Mouse (Mus musculus) G1E-ER4 (cell line): ENCODE results near the gene Csnk1g2. TPM values are rescaled to one million over a fixed set of nuclear protein-coding genes. Genes with fewer than 3 reads are reported as not detected.
"Not testable (repeated sequence)": the region's sequence is repeated elsewhere in the genome, so short reads cannot be mapped to it uniquely, and the experiment has no call there.

Experiments
- GATA1 ChIP-seq: IDR thresholded peaks from one replicate; pipeline ENCODE4 v1.8.0; 2012; ENCODE audit warnings: low read length, inconsistent platforms
- polyA plus RNA-seq: library from polyadenylated mRNA; stranded (reverse); fragments of >175 nt; gene quantifications from 2 replicates; pipeline ENCODE4 v1.2.3, GENCODE M21; 2012

Csnk1g2 gene
- polyA plus RNA-seq, 1 experiment = 522 TPM

DNA sequence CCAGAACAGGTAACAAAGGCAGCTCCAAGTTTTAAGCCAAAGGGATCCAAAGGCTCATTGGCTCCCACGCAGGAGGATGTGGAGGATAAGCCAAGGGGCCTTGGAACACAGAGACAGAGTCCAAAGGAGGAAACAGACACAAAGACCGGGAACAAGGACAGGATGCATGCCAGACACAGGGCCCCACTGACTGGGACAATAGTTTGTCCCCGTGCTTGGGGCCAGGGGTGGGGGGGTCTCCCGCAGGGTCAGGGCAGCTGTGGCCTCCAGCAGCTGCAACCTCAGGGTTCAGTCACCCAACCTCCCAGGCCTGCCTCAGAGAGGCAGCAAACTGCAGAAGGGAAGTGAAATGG lies 35.4 kb upstream of the Csnk1g2 start:
- no peak for TF ChIP-seq GATA1

DNA sequence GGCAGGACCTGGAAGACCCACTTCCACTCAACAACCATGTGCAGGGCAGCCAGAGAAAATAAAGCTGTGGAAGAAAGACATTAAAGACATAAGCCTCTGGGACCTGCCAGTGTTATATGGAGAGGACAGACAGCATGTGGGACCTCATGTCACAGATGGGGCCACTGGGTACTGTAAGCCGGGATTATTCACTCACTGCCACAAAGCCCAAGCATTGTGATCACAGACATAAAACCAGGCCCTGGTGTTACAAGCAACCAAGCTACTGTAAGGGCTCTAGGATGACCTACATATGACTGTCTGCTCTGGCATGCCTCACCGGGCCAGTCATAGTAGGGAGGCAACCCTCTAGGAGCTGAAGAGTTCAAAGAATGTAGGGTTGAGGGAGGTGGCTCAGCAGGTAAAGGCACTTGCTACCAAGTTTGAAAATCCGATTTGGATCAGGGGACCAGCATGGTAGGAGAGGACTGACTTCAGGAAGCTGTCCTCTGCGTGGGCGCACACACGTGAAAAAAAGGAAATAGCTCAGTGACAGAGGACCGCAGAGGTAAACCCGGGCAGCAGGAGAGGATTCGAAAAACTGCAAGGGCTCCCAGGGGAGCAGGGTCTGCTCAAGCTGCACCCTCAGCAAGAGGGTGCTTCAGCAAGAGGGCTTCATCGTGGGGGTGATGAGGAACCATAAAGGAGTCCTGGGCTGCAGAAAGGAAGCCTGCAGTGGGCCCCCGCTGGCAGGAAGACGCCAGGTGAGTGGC lies 33.3 kb upstream of the Csnk1g2 start:
- no peak for TF ChIP-seq GATA1

DNA sequence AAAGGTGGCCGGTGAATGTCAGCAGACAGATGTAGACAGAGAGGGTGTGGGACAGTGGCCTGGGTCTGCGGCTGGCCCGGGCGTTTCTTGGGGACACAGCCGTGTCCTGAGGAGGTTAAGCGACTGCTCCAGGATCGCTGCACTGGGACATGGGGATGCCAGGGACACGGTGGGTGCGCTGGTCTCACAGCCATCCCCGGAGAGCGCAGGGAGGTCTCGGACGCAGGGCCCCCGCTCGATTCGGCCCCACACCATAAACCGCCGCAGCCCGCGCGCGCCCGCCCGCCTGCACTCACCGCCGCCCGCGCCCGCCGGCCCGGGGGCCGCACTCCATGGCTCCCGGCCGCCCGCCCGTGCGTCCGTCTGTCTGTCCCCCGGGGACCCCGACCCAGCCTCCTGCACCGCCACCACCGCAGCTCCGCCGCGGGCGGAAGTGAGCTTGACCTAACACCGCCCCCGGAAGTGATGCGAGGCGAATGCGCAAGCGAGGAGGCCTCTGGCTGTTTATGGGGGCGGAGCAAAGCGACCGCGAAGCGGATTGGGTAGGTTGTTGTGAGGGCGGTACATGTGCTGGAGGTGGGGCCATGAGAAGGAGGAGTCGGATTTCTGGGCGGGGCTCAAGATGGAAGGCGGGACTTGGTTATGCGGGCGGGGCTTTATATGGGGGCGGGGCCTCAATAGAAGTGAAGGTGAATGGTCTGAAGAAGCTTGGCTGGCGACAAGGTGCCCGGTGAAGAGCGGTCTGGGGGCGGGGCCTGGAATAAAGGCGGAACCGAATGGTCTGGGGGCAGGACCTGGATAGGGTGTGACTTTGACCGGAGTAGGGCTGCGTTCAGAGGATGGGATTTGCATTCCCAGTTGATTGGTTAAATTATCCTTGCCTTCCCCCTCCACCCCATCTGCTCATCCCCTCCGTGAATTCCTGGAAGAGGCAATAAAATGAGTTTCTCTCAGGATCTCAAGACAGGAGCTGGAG lies 32.5 kb upstream of the Csnk1g2 start, which contains the start of gene Abhd17a:
Abhd17a (minus strand) TSS at position 463 of the 976 bp plus-strand sequence.
- no peak for TF ChIP-seq GATA1

DNA sequence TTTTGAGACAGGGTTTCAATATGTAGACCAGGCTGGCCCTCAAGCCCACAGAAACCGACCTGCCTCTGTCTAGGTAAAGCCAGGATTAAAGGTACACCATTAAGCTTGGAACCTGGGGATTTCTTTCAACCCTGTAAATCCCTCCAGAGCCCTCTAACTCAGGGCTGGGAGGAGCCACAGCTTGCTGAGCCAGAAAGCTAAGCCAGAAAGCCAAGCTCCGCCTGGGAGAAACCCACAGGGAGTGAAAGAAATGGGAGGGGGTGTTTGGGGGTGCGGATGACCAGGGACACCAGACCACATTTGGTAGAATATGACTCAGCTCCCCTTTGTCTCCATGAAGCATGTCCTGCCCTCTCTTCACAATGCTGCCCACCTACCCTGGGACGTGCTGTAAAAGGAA lies 26.3 kb upstream of the Csnk1g2 start:
- no peak for TF ChIP-seq GATA1

DNA sequence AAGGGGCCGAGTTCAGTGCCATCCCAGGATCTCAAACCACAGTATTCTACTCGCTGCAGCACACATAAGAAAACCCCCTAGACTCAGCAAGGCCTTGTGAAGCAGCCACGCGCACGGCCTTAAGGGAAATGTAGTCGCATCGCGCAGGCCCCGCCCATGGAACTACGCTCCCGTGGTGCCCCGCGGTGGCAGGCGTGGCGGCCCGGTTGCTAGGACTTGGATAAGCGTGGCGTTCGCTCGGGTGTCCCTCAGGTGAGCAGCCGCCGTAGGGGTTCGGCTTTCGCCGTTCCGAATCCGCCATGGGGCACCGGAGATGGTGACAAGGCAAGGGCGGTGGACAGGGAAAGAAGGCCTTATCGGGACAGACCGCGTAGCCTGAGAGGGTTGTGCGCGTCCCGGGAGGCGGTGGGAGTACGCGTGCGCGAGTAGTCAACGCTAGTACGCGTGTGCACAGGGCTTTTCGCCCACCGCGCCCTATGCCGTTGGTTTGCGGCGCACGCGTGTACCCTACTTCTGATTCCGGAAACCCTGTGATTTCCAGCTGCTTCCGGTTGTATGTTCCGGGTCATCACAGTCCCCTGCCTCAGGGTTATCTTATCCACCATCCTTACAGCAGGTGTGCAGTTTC lies 19.8 kb upstream of the Csnk1g2 start, which contains the start of the genes Scamp4 and Adat3:
Scamp4 (plus strand) TSS at position 175 of the 628 bp plus-strand sequence.
Adat3 (plus strand) TSS at position 183 of the 628 bp plus-strand sequence.
- TF ChIP-seq GATA1 = no peak

DNA sequence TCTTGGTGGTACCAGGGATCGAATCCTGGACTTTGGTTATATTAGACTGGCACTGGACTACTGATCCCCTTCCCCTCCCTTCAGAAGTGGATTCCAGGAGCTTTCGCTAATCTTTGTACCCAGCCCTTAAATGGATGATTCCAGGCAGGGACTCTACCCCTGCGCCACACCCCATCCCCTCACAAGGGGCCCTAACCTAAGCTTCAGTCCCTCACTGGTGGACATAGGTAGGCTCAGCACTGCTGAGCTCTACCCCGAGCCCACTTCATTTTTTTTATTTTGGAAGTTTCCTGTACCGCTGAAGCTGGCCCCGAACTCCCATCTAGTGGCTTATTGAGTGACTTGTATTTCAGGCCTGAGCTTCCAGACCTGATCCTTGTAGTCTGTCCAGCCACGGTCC lies 19.3 kb upstream of the Csnk1g2 start:
- no peak for TF ChIP-seq GATA1

DNA sequence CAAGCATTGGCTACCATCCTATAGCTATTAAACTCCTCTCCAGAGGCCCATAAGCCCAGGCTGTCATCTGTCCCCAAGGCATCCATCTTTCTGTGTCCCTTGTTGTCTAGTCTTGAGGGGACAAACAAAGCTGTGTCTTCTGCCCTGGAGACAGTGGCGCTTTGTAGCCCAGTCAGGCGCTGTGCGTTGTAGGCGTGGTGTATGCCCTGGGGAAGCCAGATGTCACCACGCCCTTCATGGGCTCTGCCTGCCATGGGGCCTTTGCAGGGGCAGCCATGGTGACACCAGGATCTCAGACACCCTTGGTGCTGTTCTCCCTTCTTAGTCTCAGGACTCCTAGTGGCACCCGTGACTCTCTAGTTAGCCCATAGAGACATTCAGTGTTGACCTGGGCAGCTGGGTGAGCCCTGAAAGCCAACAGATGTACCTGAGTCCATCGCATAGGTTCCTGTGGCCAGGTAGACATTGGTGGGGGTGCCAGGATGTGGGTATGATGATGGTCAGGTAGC lies 18.6 kb upstream of the Csnk1g2 start:
- no peak for TF ChIP-seq GATA1

DNA sequence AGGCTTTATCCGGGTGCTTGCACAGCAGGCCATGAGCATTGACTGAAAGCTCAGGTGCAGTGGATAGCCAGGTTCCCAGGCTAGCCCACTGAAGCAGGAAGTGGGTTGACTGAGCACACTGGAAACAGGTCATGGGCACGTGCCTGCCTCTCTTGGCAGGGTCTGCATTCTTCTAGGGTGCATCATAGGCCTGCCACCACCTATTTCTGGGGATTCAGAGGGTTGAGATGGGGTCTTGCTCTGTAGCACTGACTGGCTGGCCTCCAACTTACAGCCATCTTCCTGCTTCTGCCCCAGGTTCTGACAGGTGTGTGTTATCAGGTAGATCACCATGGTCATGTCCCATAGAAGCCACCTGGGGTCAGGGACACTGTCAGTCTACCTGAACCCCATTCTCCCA lies 17.6 kb upstream of the Csnk1g2 start:
- no peak for TF ChIP-seq GATA1

DNA sequence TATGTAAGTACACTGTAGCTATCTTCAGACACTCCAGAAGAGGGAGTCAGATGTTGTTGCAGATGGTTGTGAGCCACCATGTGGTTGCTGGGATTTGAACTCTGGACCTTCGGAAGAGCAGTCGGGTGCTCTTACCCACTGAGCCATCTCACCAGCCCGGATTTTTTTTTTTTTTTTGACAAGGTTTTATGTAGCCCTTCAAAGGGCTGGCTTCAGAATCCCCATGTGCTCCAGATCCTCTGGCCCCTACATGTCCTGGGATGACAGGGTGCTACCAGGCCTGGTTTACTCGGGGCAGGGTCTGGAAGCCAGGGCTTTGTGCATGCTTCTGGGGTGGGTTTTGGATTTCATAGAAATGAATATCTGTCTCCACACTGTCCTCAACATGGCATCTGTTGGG lies 16.9 kb upstream of the Csnk1g2 start, which contains the start of gene Gm49322:
Gm49322 (plus strand) TSS at position 301 of the 400 bp plus-strand sequence.
- TF ChIP-seq GATA1 = not testable (repeated sequence)

DNA sequence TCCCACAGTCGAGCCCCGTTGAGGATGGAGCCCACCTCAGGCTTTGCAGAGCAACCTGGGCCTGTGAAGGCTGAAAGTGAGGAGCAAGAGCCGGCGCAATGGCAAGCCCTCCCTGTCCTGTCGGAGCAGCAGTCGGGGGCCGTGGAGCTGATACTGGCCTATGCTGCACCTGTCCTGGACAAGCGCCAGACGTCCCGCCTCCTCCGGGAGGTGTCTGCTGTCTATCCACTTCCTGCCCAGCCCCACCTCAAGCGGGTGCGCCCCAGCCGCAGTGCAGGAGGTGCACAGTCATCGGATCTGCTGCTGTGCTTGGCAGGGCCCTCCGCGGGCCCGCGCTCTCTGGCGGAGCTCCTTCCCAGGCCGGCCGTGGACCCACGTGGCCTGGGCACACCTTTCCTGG lies 16.3 kb upstream of the Csnk1g2 start:
- no peak for TF ChIP-seq GATA1

DNA sequence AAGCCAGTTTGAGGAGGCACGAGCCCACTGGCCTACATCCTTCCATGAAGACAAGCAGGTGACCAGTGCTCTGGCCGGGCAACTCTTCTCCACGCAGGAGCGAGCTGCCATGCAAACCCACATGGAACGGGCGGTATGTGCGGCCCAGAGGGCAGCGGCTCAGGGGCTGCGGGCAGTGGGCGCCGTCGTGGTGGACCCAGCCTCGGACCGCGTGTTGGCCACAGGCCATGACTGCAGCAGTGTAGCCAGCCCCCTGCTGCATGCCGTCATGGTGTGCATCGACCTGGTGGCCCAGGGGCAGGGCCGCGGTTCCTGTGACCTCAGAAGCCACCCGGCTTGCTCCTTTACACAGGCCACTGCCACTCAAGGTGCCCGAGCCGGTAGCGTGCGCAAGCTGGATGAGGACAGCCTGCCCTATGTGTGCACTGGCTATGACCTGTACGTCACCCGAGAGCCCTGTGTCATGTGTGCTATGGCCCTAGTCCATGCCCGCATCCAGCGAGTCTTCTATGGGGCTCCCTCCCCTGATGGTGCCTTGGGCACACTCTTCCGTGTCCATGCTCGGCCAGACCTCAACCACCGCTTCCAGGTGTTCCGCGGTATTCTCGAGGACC lies 15.8 kb upstream of the Csnk1g2 start:
- TF ChIP-seq GATA1 = no peak

DNA sequence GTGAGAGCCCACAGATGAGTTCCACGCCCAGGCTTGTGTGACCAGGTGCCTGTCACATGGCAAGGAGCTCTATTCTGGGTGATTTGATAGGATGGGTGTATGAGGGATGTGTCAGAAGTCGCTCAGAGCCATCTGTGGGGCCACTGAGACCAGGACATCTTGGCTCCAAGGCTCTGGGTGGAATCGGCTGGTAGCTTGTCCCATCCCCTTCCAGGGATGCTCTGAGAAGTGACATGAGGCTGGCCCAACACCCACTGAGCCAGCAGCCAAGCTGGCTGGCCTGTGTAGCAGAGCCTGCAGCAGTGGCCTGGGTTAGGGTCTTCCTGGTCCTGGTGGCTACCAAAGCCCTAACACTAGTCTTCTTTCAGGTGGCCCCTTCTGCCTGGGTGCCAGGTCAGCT lies 14.2 kb upstream of the Csnk1g2 start:
- TF ChIP-seq GATA1 = no peak

DNA sequence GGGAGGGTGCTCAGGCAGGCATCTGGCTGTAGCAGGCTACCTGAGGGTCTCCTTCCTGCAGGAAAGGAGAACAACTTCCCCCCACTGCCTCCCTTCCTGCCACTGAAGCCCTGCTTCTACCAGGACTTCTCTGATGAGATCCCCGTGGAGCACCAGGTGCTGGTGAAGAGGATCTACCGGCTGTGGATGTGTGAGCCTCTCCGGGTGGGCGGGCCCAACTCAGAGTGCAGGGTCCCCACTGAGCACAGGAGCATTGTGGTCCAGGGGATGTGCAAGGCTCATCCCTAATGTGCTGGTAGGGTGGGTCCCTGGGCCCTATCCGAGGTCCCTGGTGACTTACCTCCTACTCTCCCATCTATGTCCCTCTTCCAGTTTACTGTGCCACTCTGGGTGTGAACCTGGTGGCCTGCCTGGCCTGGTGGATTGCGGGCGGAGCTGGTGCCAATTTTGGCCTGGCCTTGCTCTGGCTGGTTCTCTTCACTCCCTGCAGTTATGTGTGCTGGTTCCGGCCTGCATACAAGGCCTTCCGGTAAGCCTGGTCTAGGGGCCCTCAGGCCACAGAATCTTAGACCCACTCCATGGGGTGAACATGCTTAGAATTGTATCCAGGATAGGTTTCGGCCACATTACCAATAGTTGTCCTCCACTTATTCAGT lies 13.2 kb upstream of the Csnk1g2 start:
- TF ChIP-seq GATA1 = no peak

DNA sequence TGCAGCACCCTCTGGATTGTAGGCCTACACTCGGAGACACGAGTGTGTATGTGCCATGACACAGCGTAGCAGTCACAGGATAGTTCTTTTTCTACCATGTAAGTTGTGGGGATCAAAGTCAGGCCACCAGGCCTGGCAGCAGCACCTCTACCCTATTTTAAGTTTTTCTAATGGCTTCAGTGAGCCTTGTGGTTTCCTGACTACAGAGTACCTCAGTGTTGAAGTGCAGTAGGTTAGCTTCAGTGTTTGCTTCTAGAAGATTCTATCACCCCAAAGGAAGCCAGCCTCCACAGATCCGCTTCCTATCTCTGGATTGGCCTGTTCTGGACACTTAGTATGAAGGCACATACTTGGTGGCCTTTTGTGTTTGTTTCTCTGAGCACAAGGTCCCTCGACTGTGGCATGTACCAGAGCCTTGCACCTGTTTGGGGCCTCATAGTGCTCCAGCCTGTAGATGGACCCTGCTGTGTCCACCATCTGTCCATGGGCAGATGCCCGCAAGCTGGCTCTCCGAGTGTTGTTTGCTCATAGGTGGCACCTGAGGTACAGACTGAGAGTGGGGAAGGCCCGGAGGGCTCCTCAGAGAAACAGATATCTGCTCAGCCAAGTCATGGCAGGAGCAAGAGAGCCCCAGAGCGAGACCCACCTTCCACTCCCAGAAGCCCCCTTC lies 12.4 kb upstream of the Csnk1g2 start:
- TF ChIP-seq GATA1 = no peak
